Mouse (Mus musculus) left cerebral cortex, adult 2 months (tissue): ENCODE results near the gene Gm20772. TPM values are rescaled to one million over a fixed set of nuclear protein-coding genes. Genes with fewer than 3 reads are reported as not detected.
"Not testable (repeated sequence)": the region's sequence is repeated elsewhere in the genome, so short reads cannot be mapped to it uniquely, and the experiment has no call there.

ENCODE experiments used
- DNase-seq, 2 experiments: peaks; one replicate each; pipeline ENCODE4 v3.0.0; 2021 to 2022; ENCODE audit warnings: low spot score in 2 of 2, mixed read lengths in 1 of 2; ENCODE audit errors: extremely low spot score in 1 of 2
- H3K27ac ChIP-seq: fragments of 200-600 bp; 2 replicates; pipeline ENCODE4 v1.8.1; 2022
- H3K4me3 ChIP-seq: fragments of 200-600 bp; 2 replicates; pipeline ENCODE4 v1.8.1; 2022
- intact Hi-C: fragments of 180-260 bp; cut with DNase I; formaldehyde crosslinking; loops from one replicate; pipeline ENCODE4 v1.15.1; 2025
- long read RNA-seq, 2 experiments: library from polyadenylated mRNA; stranded (forward); transcript quantifications; one replicate each; pipeline ENCODE4 v2.0.0; 2021; ENCODE audit warnings: borderline mapping rate in 2 of 2
- total RNA-seq, 2 experiments: library from RNA; stranded (reverse); gene quantifications; 2 replicates each; pipeline ENCODE4 v1.2.3; 2021

The Gm20772 gene
- total RNA-seq, result not detected
- long read RNA-seq, experiment 1, result 0 reads
- long read RNA-seq, experiment 2, result 0 reads

DNA sequence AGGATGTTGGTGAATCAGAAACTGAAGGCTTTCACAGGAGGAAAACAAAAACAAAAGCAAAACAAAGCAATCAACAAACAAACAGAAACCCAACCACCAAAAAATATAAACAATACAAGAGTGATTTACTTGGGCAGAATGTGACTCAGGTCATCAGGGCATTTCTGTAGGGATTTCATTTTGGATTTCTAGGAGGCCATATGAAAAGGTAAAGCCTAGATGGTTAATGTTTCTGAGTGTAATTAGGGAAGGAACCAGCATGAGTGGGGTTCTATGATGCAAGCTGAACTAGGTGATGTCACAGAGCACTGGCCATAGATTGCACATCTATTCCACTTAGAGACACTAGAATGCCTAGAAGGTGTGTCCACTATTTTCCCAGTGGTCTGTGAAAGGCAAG is at the start of gene Gm20772, which contains the start of gene Gm20831:
Gene Gm20772, plus strand, starts transcription at position 301 of the 400 bp plus-strand sequence.
Gene Gm20831, plus strand, starts transcription at position 301 of the 400 bp plus-strand sequence.
- intact Hi-C loops, DNase-seq, H3K4me3 ChIP-seq, H3K27ac ChIP-seq: not testable (repeated sequence)

DNA sequence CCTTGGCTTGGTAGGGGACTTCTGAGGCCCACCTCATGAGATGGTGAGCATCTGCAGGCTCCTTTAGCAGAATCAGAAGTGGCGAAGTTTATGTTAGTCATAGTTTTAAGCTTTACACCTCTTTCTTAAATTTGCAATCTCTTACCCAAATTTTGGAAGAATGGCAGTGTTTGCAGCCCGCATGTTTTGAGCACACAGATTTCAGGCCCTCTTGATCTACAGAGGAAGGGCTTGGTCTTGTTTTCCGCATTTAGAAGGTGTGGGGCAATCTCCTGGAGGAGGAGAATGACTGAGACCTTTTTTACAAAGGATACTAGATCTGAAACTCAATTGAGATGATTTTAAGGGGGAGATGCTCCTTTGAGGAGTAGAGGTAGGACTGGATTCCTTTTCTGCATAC is 28.4 kb upstream of the Gm20772 start, which contains the start of gene Gm21904:
Gene Gm21904, minus strand, starts transcription at position 101 of the 400 bp plus-strand sequence.
- H3K27ac ChIP-seq, H3K4me3 ChIP-seq, intact Hi-C loops, DNase-seq: not testable (repeated sequence)

Other genes starting within 250 kb of the Gm20772 start
- gene Gm21904, start 28.5 kb upstream of the Gm20772 start, total RNA-seq, result not detected
- not detected for gene Gm20831, start within 50 bp of the Gm20772 start, total RNA-seq
- not detected for gene Srsy, start 62.6 kb downstream of the Gm20772 start, total RNA-seq
- gene Gm21764, start 187.1 kb downstream of the Gm20772 start, total RNA-seq, result not detected
- gene Ssty1, start 214.4 kb downstream of the Gm20772 start, total RNA-seq, result not detected